Mouse (Mus musculus) myocyte (in vitro differentiated cells): ENCODE measurements around the gene Slc4a11.

Source experiments
- CEBPB ChIP-seq: IDR thresholded peaks from 2 replicates; pipeline ENCODE4 v1.6.1; 2011; ENCODE audit warnings: mild to moderate bottlenecking, moderate library complexity; ENCODE audit not compliant: poor library complexity, insufficient read depth, severe bottlenecking
- E2F4 ChIP-seq: IDR thresholded peaks from one replicate; pipeline ENCODE4 v1.6.1; 2011; ENCODE audit warnings: mild to moderate bottlenecking, control low read depth, moderate library complexity; ENCODE audit not compliant: insufficient read depth
- MAX ChIP-seq: IDR thresholded peaks from one replicate; pipeline ENCODE4 v1.6.1; 2011; ENCODE audit warnings: low read depth, mild to moderate bottlenecking, control low read depth
- MYOD1 ChIP-seq, 3 experiments: IDR thresholded peaks; one replicate each; pipeline ENCODE4 v1.6.1; 2011; ENCODE audit warnings: control low read depth in 2 of 3, low read depth in 2 of 3, mild to moderate bottlenecking in 2 of 3, moderate library complexity in 1 of 3; ENCODE audit not compliant: insufficient read length in 2 of 3, control insufficient read depth in 1 of 3
- MYOG ChIP-seq, 3 experiments: IDR thresholded peaks; one replicate each; pipeline ENCODE4 v1.6.1; 2011; ENCODE audit warnings: control low read depth in 2 of 3, low read depth in 2 of 3, mild to moderate bottlenecking in 2 of 3; ENCODE audit not compliant: insufficient read length in 2 of 3, control insufficient read depth in 1 of 3, insufficient read depth in 1 of 3
- POLR2A ChIP-seq: IDR thresholded peaks from one replicate; pipeline ENCODE4 v1.6.1; 2011; ENCODE audit warnings: low read depth, mild to moderate bottlenecking, control low read depth, moderate library complexity; ENCODE audit not compliant: insufficient read length
- POLR2AphosphoS2 ChIP-seq: IDR thresholded peaks from one replicate; pipeline ENCODE4 v1.6.1; 2011; ENCODE audit warnings: low read depth, control low read depth; ENCODE audit not compliant: insufficient read length
- REST ChIP-seq: IDR thresholded peaks from one replicate; pipeline ENCODE4 v1.6.1; 2011; ENCODE audit warnings: mild to moderate bottlenecking, control low read depth, moderate library complexity; ENCODE audit not compliant: insufficient read depth, insufficient read length
- SRF ChIP-seq: IDR thresholded peaks from one replicate; pipeline ENCODE4 v1.6.1; 2011; ENCODE audit warnings: low read depth; ENCODE audit not compliant: control insufficient read depth, insufficient read length
- TCF12 ChIP-seq: IDR thresholded peaks from one replicate; pipeline ENCODE4 v1.6.1; 2011; ENCODE audit warnings: mild to moderate bottlenecking, control low read depth; ENCODE audit not compliant: poor library complexity, insufficient read depth, severe bottlenecking
- TCF3 ChIP-seq: IDR thresholded peaks from one replicate; pipeline ENCODE4 v1.6.1; 2011; ENCODE audit warnings: low read depth, control low read depth; ENCODE audit not compliant: insufficient read length
- USF1 ChIP-seq: IDR thresholded peaks from one replicate; pipeline ENCODE4 v1.6.1; 2011; ENCODE audit warnings: low read depth, mild to moderate bottlenecking, control low read depth, moderate library complexity

DNA sequence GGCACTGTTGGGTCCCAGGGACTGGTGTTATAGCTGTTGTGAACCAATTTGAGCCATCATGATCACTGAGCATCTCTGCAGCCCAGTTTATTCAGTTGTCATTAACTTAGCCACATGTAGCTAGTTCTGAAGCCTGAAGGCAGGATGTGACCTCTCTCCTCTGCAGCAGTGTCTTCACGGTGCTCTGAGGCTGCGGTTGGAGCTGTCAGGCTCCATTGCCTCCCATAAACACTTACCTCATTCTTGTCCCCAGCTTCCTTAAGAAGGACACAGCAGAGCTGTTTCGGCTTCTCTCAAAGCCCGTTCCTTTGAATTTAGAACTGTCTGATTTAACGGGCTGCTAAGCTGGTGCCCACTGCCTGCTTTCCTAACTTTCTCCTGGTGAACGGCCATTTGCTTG, 17.4 kb downstream of the Slc4a11 start:
- TF ChIP-seq POLR2A: no peak
- no peak for TF ChIP-seq USF1
- no peak for TF ChIP-seq POLR2AphosphoS2
- no peak for TF ChIP-seq TCF3
- no peak for TF ChIP-seq MAX
- TF ChIP-seq CEBPB: no peak
- TF ChIP-seq MYOD1 (IDR thresholded peaks at IDR 0.05; ENCODE audit: control insufficient read depth in 1 of 3, insufficient read length in 2 of 3, low read depth in 2 of 3): no peak
- no peak for TF ChIP-seq REST
- no peak for TF ChIP-seq E2F4
- TF ChIP-seq SRF: no peak
- no peak for TF ChIP-seq TCF12
- TF ChIP-seq MYOG (IDR thresholded peaks at IDR 0.05; ENCODE audit: control insufficient read depth in 1 of 3, insufficient read depth in 1 of 3, insufficient read length in 2 of 3, low read depth in 2 of 3): no peak
